Mouse (Mus musculus): ENCODE results near the gene Dnm3.

DNA sequence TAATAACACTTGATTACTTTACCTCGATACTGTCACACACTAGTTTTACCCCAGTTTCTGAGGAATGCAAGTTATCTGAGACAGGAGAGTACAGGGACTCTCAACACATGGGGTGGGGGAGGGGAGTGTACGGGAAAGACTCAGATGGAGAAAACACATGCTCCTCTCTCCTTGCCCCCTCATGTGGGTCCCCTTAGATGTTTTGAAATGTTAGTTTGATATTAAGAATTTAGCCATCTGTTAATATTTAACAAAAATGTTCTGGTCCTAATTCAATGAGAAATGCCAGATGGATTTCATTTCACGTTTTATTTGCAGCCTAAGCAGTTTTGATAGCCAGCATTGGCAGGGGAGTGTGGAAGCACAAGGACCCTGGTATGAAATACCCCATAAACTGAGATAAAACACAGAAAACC lies 343.2 kb downstream of the Dnm3 start:
- TF ChIP-seq POLR2A (IDR thresholded peaks at IDR 0.05; ENCODE audit: insufficient read depth, low read depth, low read length) (no peak), CTCF (IDR thresholded peaks at IDR 0.05) (no peak)

Data from heart, adult 2 months (tissue).